Mouse (Mus musculus) urinary bladder, adult 2 months (tissue): Measurements from ENCODE around the gene Wbp1l. TPM values are rescaled to one million over a fixed set of nuclear protein-coding genes. Genes with fewer than 3 reads are reported as not detected.
"Not testable (repeated sequence)": the region's sequence is repeated elsewhere in the genome, so short reads cannot be mapped to it uniquely, and the experiment has no call there.

Experiments
- DNase-seq: peaks from one replicate; pipeline ENCODE4 v3.0.0; 2022; ENCODE audit warnings: low spot score
- polyA plus RNA-seq: library from polyadenylated mRNA; depleted of rRNA; stranded (reverse); fragments of >200 nt; gene quantifications from 2 replicates; pipeline ENCODE4 v1.2.3, GENCODE M21; 2012; rRNA removed

The Wbp1l gene
- polyA plus RNA-seq: 60.0 and 70.2 TPM in 2 replicates

- DNase-seq: peak; percentile 85
Observed at GRCm38 (mm10) chr19:46598720-46599252, at the start of gene Wbp1l. TSS of gene Wbp1l (plus strand) at chr19:46599084.

GRCm38 (mm10) chr19:46550385-46550784 lies 48.5 kb upstream of the Wbp1l start:
- DNase-seq: no peak

- no peak for DNase-seq
Observed at GRCm38 (mm10) chr19:46552496-46552895, 46.4 kb upstream of the Wbp1l start.

- no peak for DNase-seq
Observed at GRCm38 (mm10) chr19:46553541-46553955, 45.3 kb upstream of the Wbp1l start.

- DNase-seq: no peak
Observed at GRCm38 (mm10) chr19:46558009-46558408, 40.9 kb upstream of the Wbp1l start.

GRCm38 (mm10) chr19:46558631-46559030 lies 40.3 kb upstream of the Wbp1l start:
- DNase-seq: no peak

GRCm38 (mm10) chr19:46562132-46562531 lies 36.8 kb upstream of the Wbp1l start:
- DNase-seq: no peak

- no peak for DNase-seq
Observed at GRCm38 (mm10) chr19:46562581-46563515, 36.0 kb upstream of the Wbp1l start.

GRCm38 (mm10) chr19:46563603-46564002 lies 35.3 kb upstream of the Wbp1l start:
- no peak for DNase-seq

GRCm38 (mm10) chr19:46564043-46564462 lies 34.8 kb upstream of the Wbp1l start:
- no peak for DNase-seq

GRCm38 (mm10) chr19:46571211-46571877 lies 27.5 kb upstream of the Wbp1l start:
- DNase-seq: not testable (repeated sequence)

- DNase-seq: no peak
Observed at GRCm38 (mm10) chr19:46571878-46572244, 27.0 kb upstream of the Wbp1l start.

GRCm38 (mm10) chr19:46572548-46572947 lies 26.3 kb upstream of the Wbp1l start:
- no peak for DNase-seq

- DNase-seq: peak; percentile 76
Observed at GRCm38 (mm10) chr19:46572951-46573937, 25.6 kb upstream of the Wbp1l start, which contains the start of the genes Arl3 and Sfxn2. TSS of gene Arl3 (minus strand) at chr19:46573198. TSS of gene Sfxn2 (plus strand) at chr19:46573365.

GRCm38 (mm10) chr19:46573990-46574389 lies 24.9 kb upstream of the Wbp1l start:
- no peak for DNase-seq

- DNase-seq: no peak
Observed at GRCm38 (mm10) chr19:46575196-46575595, 23.7 kb upstream of the Wbp1l start.

- peak; percentile 67 for DNase-seq
Observed at GRCm38 (mm10) chr19:46587823-46588508, 10.9 kb upstream of the Wbp1l start.

GRCm38 (mm10) chr19:46591575-46591974 lies 7.3 kb upstream of the Wbp1l start:
- no peak for DNase-seq

GRCm38 (mm10) chr19:46592751-46593439 lies 6.0 kb upstream of the Wbp1l start:
- no peak for DNase-seq

GRCm38 (mm10) chr19:46598187-46598586 lies 697 bp upstream of the Wbp1l start:
- no peak for DNase-seq
